Mouse (Mus musculus): Measurements from ENCODE around the gene Nmt1.

Nmt1 gene

GRCm38 (mm10) chr11:103076010-103076409 lies 48.0 kb downstream of the Nmt1 start:
- CTCF ChIA-PET, result no interaction called here

- CTCF ChIA-PET, result no interaction called here
Observed at GRCm38 (mm10) chr11:103076581-103076980, 48.6 kb downstream of the Nmt1 start.

DNA sequence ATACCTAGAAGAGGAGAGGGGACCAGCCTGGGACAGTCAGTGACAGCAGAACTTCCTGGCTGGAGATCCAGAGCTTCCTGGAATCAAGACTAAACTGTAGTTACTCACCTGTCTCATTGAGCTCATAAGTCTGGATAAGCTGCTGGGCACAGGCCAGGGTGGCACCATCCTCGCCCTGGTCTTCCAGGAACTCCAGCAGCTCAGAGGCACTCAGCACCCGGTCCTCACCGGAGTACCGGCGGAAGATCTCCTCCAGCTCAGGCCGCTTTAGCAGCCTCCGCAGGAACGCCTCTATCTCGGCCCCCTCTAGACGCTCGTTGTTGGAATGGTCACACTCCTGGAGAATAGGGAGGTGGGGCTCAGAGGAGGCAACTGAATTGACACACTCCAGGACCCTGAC lies 50.1 kb downstream of the Nmt1 start:
- CTCF ChIA-PET, result no interaction called here

DNA sequence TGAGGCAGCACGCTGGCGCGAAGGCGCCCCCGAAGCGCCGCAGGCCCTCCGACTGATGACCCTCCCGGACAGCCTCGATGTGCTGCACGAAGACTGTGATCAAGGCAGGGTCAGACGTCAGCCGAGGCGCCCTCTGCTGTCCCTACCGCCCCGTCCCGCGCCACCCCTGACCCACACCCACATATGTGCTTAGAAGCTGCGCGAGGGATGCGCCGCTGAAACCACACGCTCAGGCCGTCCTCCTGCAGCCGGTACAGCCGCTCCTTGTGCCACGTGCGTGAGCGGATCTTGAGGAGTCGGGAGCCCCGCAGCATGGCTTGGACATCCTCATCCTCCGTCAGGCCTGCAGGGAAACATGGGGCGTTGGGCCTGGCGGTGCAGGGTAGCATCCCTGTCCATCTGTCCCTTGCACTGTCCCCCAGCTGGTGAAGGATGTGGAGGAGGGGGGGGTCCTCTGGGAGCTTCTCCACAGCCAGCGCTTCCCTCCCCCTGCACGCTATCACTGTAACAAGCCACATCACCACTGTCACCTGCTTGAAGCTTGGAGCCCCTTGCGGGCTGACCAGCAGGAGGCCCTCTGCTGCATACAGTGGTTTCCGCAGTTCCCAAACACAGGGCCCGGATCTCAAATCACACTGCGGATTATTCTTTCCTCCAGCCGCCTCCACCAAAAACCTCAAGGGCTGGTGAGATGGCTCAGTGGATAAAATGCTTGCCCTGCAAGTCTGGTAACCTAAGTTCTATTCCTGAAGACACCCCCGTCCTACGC lies 52.5 kb downstream of the Nmt1 start:
- CTCF ChIA-PET, result no interaction called here

DNA sequence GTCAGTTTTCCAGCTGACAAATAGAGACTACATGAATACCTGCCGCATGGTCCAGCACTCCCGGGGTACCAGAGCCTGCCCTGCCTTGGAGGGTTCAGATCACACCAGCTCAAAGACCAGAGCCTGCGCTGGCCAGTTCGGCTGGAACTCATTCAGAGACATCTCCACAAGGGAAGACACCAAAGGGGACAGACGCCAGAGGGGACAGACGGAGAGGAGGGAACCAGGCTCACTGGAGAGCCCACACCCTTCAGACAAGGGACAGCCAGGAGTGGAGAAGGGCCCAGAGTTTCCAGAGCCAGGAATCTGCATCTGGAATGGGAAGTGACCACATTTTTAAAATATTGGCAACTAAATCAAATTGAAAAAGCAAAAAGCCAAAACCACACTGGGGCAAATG lies 53.6 kb downstream of the Nmt1 start:
- CTCF ChIA-PET, result no interaction called here

DNA sequence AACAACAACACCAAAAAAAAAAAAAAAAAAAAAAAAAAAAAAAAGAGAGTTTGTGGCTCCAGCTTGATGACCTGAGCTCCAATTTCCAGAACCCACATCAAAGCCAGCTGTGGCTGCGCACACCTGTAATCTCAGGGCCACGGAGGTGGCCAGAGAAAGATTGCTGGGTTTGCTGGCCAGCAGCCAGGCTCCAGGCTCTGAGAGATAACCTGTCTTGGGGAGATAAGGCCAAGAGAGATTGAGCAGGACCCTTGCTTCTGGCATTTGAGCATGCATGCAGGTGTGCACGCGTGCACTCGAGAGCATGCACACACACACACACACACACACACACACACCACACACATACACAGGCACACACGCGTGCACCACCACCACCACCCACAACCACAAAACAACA lies 65.3 kb downstream of the Nmt1 start:
- CTCF ChIA-PET, result no interaction called here

- CTCF ChIA-PET, result interaction anchor here (0.6 kb wide), 1 partner anchor 210 kb away, joined by 3 read pairs; no protein-coding TSS in a partner anchor
Observed at GRCm38 (mm10) chr11:103093862-103094833, 66.2 kb downstream of the Nmt1 start.

DNA sequence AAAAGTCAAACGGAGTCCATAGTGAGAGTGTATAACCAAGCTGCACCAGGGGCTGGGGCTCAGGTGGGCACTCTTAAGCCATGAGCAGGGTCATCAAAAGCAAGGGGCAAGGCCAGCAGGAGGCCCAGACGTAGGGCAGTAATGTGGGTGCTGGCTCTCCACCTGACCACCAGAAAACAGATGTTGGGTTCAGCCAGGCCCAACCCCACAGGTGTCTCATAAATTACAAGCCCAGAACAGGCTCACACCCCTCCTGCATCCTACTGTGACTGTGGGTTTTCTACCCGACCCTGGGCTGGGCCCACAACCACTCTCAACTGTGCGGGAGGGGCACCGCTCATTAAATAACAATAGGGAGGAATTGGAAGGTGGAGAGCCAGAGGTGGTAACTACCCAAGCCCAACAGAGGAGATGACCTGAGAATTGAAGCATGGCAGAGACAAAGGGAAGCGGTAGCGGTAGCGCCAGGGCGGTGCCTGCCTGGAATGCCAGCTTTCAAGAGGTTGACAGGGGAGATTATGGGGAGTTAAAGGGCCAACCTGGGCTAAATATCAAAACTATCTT lies 67.2 kb downstream of the Nmt1 start:
- CTCF ChIA-PET, result no interaction called here

GRCm38 (mm10) chr11:103095801-103096200 lies 67.8 kb downstream of the Nmt1 start:
- CTCF ChIA-PET, result no interaction called here

- CTCF ChIA-PET, result no interaction called here
Observed at GRCm38 (mm10) chr11:103096979-103097894, 69.2 kb downstream of the Nmt1 start.

DNA sequence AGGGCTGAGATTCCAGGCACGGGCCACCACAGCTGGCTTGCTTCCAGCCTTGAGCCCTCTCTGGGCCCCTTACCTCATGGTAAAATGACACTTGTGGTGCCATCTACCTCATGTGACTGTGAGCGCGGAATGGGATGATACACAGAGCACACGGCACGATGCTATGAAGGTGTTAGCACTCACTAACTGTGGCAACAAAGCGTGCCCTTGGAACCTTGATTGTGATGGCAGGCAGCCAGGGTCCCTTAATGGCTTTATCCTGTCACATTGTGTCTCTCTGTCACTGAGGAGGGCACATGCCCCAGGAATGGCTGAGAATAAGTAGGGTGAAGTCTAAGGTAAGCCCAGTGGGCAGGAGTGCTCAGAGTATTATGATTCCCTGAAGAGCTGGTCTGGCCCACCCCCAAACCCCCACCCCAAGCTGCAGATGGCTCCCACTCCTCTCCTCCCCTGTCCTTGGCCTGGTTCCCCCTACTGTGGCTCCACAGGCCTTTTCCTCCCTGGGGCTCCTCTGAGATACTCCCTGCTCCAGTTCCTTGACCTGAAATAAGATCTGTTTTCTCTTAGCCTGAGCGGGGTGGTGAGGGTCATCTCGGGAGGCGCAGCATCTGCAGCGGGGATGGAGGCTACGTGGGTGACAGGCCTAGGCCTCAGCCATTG lies 70.7 kb downstream of the Nmt1 start:
- CTCF ChIA-PET, result no interaction called here

GRCm38 (mm10) chr11:103099352-103099940 lies 71.5 kb downstream of the Nmt1 start:
- CTCF ChIA-PET, result no interaction called here

GRCm38 (mm10) chr11:103100361-103100760 lies 72.4 kb downstream of the Nmt1 start:
- CTCF ChIA-PET, result interaction anchor here (0.6 to 1.0 kb wide), 2 partner anchors 59 to 83 kb away, joined by 3 to 9 read pairs; no protein-coding TSS in a partner anchor

DNA sequence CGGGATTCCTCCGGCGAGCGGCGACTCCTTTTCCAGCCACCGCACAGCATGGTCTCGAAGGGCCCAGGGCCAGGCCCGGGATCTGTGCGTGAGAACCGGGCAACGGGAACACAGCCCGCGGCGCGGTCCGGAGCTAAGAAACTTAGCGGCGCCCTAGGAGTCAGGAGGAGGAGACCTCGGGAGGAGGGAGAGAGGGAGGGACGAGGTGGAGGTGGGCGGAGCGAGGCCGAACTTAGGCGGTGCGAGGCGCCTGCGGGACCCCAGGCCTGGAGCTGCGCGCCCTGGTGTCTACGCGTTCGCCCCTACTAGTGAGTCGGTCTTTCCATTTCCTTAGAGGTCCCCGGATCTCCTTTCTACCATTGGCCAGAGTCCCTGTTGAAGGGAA lies 73.5 kb downstream of the Nmt1 start, which contains the start of the genes Plcd3 and Acbd4:
Plcd3 (minus strand) TSS at position 178 of the 385 bp plus-strand sequence.
Acbd4 (plus strand) TSS at position 202 of the 385 bp plus-strand sequence.
- CTCF ChIA-PET, result interaction anchor here (0.7 to 1.0 kb wide), 3 partner anchors 22 to 116 kb away, joined by 3 read pairs; no protein-coding TSS in a partner anchor

- CTCF ChIA-PET, result interaction anchor here (0.7 to 1.2 kb wide), 3 partner anchors 13 to 116 kb away, joined by 3 read pairs; no protein-coding TSS in a partner anchor
Observed at GRCm38 (mm10) chr11:103101866-103102501, 74.0 kb downstream of the Nmt1 start.

GRCm38 (mm10) chr11:103102725-103103349 lies 74.8 kb downstream of the Nmt1 start:
- CTCF ChIA-PET, result interaction anchor here (0.6 to 1.2 kb wide), 4 partner anchors 12 to 95 kb away, joined by 3 to 4 read pairs (median 3); partner anchors contain the start of gene Hexim1

- CTCF ChIA-PET, result interaction anchor here (1.2 to 2.5 kb wide), 2 partner anchors 12 to 55 kb away, joined by 3 to 15 read pairs; partner anchors contain the start of gene Hexim1
Observed at GRCm38 (mm10) chr11:103103621-103104020, 75.6 kb downstream of the Nmt1 start.

- CTCF ChIA-PET, result interaction anchor here (1.2 to 2.5 kb wide), 3 partner anchors 11 to 55 kb away, joined by 3 to 15 read pairs (median 6); partner anchors contain the start of gene Hexim1
Observed at GRCm38 (mm10) chr11:103104469-103104868, 76.5 kb downstream of the Nmt1 start.
